Mouse (Mus musculus) kidney, adult 8-10 months (tissue): ENCODE measurements at regions not wholly inside any gene's neighbourhood (a gene's known extent, or its start where the extent isn't known, plus 50 kb on each side); places are given as distances from the start of the nearest gene placed in this dataset.
A peak's percentile ranks its signal among the peaks of the same experiment; 100 is the strongest.

Experiments
- DNase-seq, 2 experiments: peaks; one replicate each; pipeline ENCODE4 v3.0.0; 2022

DNA sequence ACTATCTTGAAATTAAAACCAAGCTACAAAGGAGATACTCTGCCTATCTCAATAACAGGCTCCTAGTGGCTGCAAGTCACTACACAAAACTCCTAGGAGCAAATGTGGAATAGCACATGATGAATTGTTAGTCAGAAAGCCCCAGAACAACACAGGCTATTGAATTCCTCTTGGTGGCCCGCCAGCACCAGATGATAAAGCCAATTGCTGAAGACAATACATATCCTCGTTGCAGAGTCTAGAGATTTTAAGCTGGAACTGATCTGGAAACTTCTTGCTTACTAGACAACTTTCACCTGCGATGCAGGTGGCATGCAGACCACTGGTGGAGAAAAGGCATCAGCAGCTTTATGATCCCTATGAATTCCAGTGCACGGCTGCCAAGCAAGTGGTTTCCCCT lies 126.5 kb upstream of the Eya4 start:
- DNase-seq, result no peak

DNA sequence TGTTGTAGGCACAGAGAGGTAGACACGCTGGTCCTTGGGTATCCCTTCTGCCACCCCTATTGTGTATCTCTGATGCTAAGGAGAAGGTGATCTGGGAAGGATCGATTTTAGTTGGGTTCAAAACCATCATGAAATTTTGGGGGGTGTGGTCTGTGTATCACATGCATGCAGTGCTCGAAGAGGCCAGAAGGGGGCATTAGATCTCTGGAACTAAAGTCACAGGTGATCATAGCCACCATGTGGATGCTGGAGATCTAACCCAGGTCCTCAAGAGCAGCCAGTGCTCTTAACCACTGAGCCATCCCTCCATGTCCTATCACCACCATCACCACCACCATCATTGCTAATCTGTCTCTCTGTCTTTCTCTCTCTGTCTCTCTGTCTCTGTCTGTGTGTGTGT lies 100.4 kb upstream of the Eya4 start:
- peak in 1 of 2 experiments; percentile 2 for DNase-seq

GRCm38 (mm10) chr10:23450647-23450979 lies 100.0 kb upstream of the Eya4 start:
- no peak for DNase-seq

GRCm38 (mm10) chr10:23449860-23450646 lies 99.5 kb upstream of the Eya4 start:
- no peak for DNase-seq

DNA sequence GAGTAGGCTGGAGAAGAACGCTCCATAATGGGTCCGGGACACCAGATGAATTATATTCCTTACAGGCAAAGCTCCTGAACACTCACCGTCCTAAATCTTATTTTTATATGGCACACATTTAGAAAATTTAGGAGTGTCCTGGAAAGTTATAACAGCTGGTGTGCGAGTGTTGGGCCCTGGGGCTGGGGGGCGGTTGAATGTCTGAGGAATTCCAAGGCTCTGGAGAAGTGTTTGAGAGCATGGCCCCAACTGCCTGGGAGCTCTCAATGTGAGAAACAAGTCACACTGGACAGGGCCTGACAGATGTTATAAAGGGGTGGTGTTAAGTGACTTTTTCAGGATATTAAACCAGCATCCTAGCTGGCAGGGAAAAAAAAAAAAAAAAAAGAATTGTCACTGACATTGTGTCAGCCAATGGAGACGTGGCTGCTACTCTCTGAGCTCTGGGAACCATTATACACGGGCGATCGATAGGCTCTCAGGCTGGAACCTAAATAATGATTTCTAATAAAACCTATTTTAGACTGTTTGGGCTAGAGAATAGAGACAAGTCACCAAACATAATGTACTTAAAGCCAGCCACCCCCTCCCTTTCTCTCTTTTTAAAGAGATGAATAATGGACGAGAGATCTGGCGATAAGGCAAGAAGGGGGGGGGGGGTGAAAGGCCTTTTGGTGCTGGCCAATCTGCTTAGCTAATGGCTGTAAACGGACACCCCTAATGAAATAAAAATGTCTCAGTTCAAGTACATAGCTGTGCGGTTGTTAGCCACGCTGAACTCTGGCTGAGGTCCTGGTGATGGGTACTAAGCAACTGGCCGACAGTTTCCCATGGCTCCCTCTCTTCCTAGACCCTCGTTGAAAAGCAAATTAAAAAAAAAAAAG lies 98.6 kb upstream of the Eya4 start:
- no peak for DNase-seq

GRCm38 (mm10) chr10:23430376-23430775 lies 79.8 kb upstream of the Eya4 start:
- no peak for DNase-seq

GRCm38 (mm10) chr10:23413794-23414518 lies 63.4 kb upstream of the Eya4 start:
- no peak for DNase-seq

DNA sequence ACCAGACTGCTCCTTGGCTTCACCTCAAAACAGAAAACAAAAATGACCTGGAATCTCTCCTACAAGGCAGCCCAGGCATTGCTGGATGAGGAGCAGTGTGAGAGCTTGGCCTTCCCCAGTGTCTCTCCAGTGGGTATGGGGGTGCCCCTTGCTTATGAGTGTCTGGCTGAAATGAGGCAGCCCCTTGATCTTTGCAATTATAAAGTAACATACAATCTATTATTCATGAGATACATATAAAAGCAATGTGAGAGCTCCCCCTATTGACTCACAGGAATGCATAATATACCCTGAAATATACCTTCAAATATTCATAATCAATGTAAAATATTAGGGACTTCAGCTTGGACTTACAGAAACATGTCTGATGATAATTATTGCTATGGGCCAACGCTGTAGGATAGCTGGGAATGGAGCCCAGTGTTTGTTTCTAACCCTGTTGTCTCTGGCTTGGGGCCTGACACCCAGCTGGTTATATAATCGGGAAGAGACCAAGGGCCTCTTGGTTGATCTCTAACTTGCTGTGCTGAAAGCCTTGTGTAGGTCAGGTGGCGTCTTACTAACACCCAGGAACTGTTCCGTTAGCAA lies 52.9 kb upstream of the Eya4 start:
- peak; percentile 41 to 53 for DNase-seq
